Mouse (Mus musculus) lung, adult 2 months (tissue): ENCODE results near the gene Mctp1. TPM values are rescaled to one million over a fixed set of nuclear protein-coding genes. Genes with fewer than 3 reads are reported as not detected.

ENCODE experiments used
- DNase-seq: peaks from one replicate; pipeline ENCODE4 v3.0.0; 2022
- H3K4me1 ChIP-seq: fragments of 200-500 bp; 2 replicates; pipeline ENCODE4 v1.6.1; 2011; ENCODE audit warnings: low read length; ENCODE audit not compliant: control insufficient read depth, insufficient read depth
- H3K4me3 ChIP-seq: fragments of 200-500 bp; replicated peaks from 2 replicates; pipeline ENCODE3; 2011; ENCODE audit warnings: low read depth, mild to moderate bottlenecking, control low read depth, low read length; ENCODE audit errors: extremely low read depth
- CTCF ChIP-seq: fragments of 200-500 bp; IDR thresholded peaks from 2 replicates; pipeline ENCODE4 v1.5.1; 2011; ENCODE audit warnings: mild to moderate bottlenecking, low read length, control low read depth; ENCODE audit not compliant: insufficient read depth
- POLR2A ChIP-seq: fragments of 200-500 bp; IDR thresholded peaks from 2 replicates; pipeline ENCODE4 v1.6.1; 2011; ENCODE audit warnings: low read depth, mild to moderate bottlenecking, control low read depth, low read length, borderline replicate concordance; ENCODE audit errors: extremely low read depth
- WGBS: fragments of 180-500 bp; shearing (Covaris S2); methylation state at CpG from one replicate; pipeline ENCODE4 v1.1.7; 2018; 5-methylcytosine and 5-hydroxymethylcytosine counted together
- polyA plus RNA-seq: library from polyadenylated mRNA; depleted of rRNA; stranded (reverse); fragments of >200 nt; gene quantifications from 2 replicates; pipeline ENCODE4 v1.2.3, GENCODE M21; 2012

Mctp1 gene
- polyA plus RNA-seq, 1 experiment: 3.0 TPM

- H3K4me1 ChIP-seq: no peaks in the 10 kb centered on the region
- WGBS: 71% methylated on average over 3 of the region's 3 CpGs
- no peak for DNase-seq
- TF ChIP-seq CTCF (no peak), POLR2A (no peak)
- no peak overlapping the region for H3K4me3 ChIP-seq
These were observed 453.7 kb downstream of the Mctp1 start for GRCm38 (mm10) chr13:76838031-76838430.

GRCm38 (mm10) chr13:76840712-76841111, 456.4 kb downstream of the Mctp1 start:
- Histone ChIP-seq H3K4me1 (no peaks in the 10 kb centered on the region), H3K4me3 (no peak overlapping the region)
- TF ChIP-seq CTCF: no peak
- no peak for TF ChIP-seq POLR2A
- DNase-seq: no peak
- 75% methylated on average over 5 of the region's 5 CpGs for WGBS

GRCm38 (mm10) chr13:76844629-76845255, 460.4 kb downstream of the Mctp1 start:
- no peak overlapping the region for H3K4me3 ChIP-seq
- no peak for TF ChIP-seq POLR2A
- no peak; the same call in 1 of the 2 replicates for TF ChIP-seq CTCF
- no peaks in the 10 kb centered on the region for H3K4me1 ChIP-seq
- peak; percentile 32 for DNase-seq
- WGBS: 51% methylated on average over 8 of the region's 8 CpGs

- no peak overlapping the region for H3K4me3 ChIP-seq
- TF ChIP-seq POLR2A (no peak), CTCF (no peak)
- DNase-seq: no peak
- H3K4me1 ChIP-seq: no peaks in the 10 kb centered on the region
- WGBS: 43% methylated on average over 7 of the region's 7 CpGs
These were observed 466.2 kb downstream of the Mctp1 start for GRCm38 (mm10) chr13:76850412-76851054.

GRCm38 (mm10) chr13:76854306-76854705, 470.0 kb downstream of the Mctp1 start:
- no peak for DNase-seq
- TF ChIP-seq CTCF (no peak), POLR2A (no peak)
- WGBS: 35% methylated on average over 1 of the region's 1 CpGs
- H3K4me3 ChIP-seq: no peak overlapping the region
- H3K4me1 ChIP-seq: no peaks in the 10 kb centered on the region

GRCm38 (mm10) chr13:76855021-76855420, 470.7 kb downstream of the Mctp1 start:
- H3K4me1 ChIP-seq: no peaks in the 10 kb centered on the region
- 77% methylated on average over 3 of the region's 3 CpGs for WGBS
- H3K4me3 ChIP-seq: no peak overlapping the region
- no peak for TF ChIP-seq POLR2A
- TF ChIP-seq CTCF: no peak
- no peak for DNase-seq

- no peak for DNase-seq
- TF ChIP-seq POLR2A: no peak
- no peak for TF ChIP-seq CTCF
- Histone ChIP-seq H3K4me1 (no peaks in the 10 kb centered on the region), H3K4me3 (no peak overlapping the region)
- 58% methylated on average over 5 of the region's 5 CpGs for WGBS
These were observed 472.7 kb downstream of the Mctp1 start for GRCm38 (mm10) chr13:76857024-76857423.

GRCm38 (mm10) chr13:76858078-76858482, 473.7 kb downstream of the Mctp1 start:
- no peaks in the 10 kb centered on the region for H3K4me1 ChIP-seq
- no peak for DNase-seq
- H3K4me3 ChIP-seq: no peak overlapping the region
- TF ChIP-seq CTCF (no peak), POLR2A (no peak)
- WGBS: 37% methylated on average over 2 of the region's 2 CpGs

GRCm38 (mm10) chr13:76870291-76870690, 486.0 kb downstream of the Mctp1 start:
- WGBS: 65% methylated on average over 3 of the region's 3 CpGs
- Histone ChIP-seq H3K4me3 (no peak overlapping the region), H3K4me1 (no peaks in the 10 kb centered on the region)
- DNase-seq: no peak
- no peak for TF ChIP-seq POLR2A
- no peak for TF ChIP-seq CTCF
